Mouse (Mus musculus) MEL (cell line): ENCODE results near the gene Dusp16. TPM values are rescaled to one million over a fixed set of nuclear protein-coding genes. Genes with fewer than 3 reads are reported as not detected.

Experiments
- DNase-seq: peaks from one replicate; pipeline ENCODE4 v3.0.0; 2011; ENCODE audit warnings: low read depth, low spot score
- H3K27ac ChIP-seq: 2 replicates; pipeline ENCODE4 v1.5.1; 2012; ENCODE audit warnings: low read depth, mild to moderate bottlenecking, control low read depth, low read length, moderate library complexity; ENCODE audit not compliant: control insufficient read depth
- H3K27me3 ChIP-seq, 2 experiments: fragments of 150-350 bp in 1 of 2; sonication (generic) in 1 of 2; 2 replicates each; pipeline ENCODE4 v1.6.1; 2012; ENCODE audit warnings: low read length in 2 of 2, mild to moderate bottlenecking in 2 of 2, improper control_type of control experiment in 1 of 2, moderate library complexity in 1 of 2; ENCODE audit not compliant: insufficient read depth in 2 of 2, control insufficient read depth in 1 of 2
- H3K36me3 ChIP-seq, 2 experiments: 2 replicates each; pipeline ENCODE4 v1.6.1; 2012 to 2014; ENCODE audit warnings: low read length in 2 of 2, improper control_type of control experiment in 1 of 2, inconsistent platforms in 1 of 2, mild to moderate bottlenecking in 1 of 2; ENCODE audit not compliant: insufficient read depth in 2 of 2, control insufficient read depth in 1 of 2
- H3K4me1 ChIP-seq, 2 experiments: fragments of 150-350 bp in 1 of 2; sonication (generic) in 1 of 2; 2 replicates each; pipeline ENCODE4 v1.6.1; 2012; ENCODE audit warnings: low read length in 2 of 2, improper control_type of control experiment in 1 of 2, mild to moderate bottlenecking in 1 of 2; ENCODE audit not compliant: insufficient read depth in 2 of 2, control insufficient read depth in 1 of 2
- H3K4me3 ChIP-seq, 2 experiments: fragments of 150-350 bp in 1 of 2; sonication (generic) in 1 of 2; 2 replicates each; pipeline ENCODE4 v1.5.1; 2012; ENCODE audit warnings: low read depth in 2 of 2, low read length in 2 of 2, mild to moderate bottlenecking in 2 of 2, moderate library complexity in 2 of 2, control low read depth in 1 of 2, improper control_type of control experiment in 1 of 2; ENCODE audit not compliant: control insufficient read depth in 1 of 2, insufficient read depth in 1 of 2
- H3K79me2 ChIP-seq: 2 replicates; pipeline ENCODE4 v1.6.1; 2012; ENCODE audit warnings: mild to moderate bottlenecking, low read length, moderate library complexity; ENCODE audit not compliant: control insufficient read depth, poor library complexity, insufficient read depth
- H3K9ac ChIP-seq: 2 replicates; pipeline ENCODE4 v1.6.1; 2012; ENCODE audit warnings: low read depth, mild to moderate bottlenecking, control low read depth, low read length, moderate library complexity; ENCODE audit not compliant: control insufficient read depth, poor library complexity, severe bottlenecking
- H3K9me3 ChIP-seq: fragments of 150-350 bp; sonication (generic); replicated peaks from 2 replicates; pipeline ENCODE4 v1.6.1; 2012; ENCODE audit warnings: mild to moderate bottlenecking, low read length, improper control_type of control experiment, moderate library complexity; ENCODE audit not compliant: insufficient read depth
- BHLHE40 ChIP-seq: IDR thresholded peaks from 2 replicates; pipeline ENCODE4 v1.6.1; 2012; ENCODE audit warnings: low read depth, mild to moderate bottlenecking, inconsistent platforms, low read length, improper control_type of control experiment, borderline replicate concordance
- CHD2 ChIP-seq: IDR thresholded peaks from 2 replicates; pipeline ENCODE4 v1.6.1; 2011; ENCODE audit warnings: low read length, improper control_type of control experiment
- CTCF ChIP-seq, 3 experiments: IDR thresholded peaks in 2 of 3; conservative IDR thresholded peaks in 1 of 3; 2 replicates each; pipeline ENCODE4 v1.5.1; 2011 to 2012; ENCODE audit warnings: low read length in 3 of 3, low read depth in 2 of 3, mild to moderate bottlenecking in 2 of 3, improper control_type of control experiment in 1 of 3, inconsistent platforms in 1 of 3, mixed read lengths in 1 of 3, moderate library complexity in 1 of 3; ENCODE audit not compliant: control insufficient read depth in 1 of 3, insufficient read depth in 1 of 3, poor library complexity in 1 of 3, severe bottlenecking in 1 of 3
- E2F4 ChIP-seq: IDR thresholded peaks from 2 replicates; pipeline ENCODE4 v1.6.1; 2011; ENCODE audit warnings: low read depth, low read length, improper control_type of control experiment, borderline replicate concordance
- ELF1 ChIP-seq: IDR thresholded peaks from 2 replicates; pipeline ENCODE4 v1.6.1; 2014; ENCODE audit warnings: low read depth, mild to moderate bottlenecking, inconsistent platforms, low read length, improper control_type of control experiment, moderate library complexity
- EP300 ChIP-seq, 2 experiments: IDR thresholded peaks; 2 replicates each; pipeline ENCODE4 v1.6.1; 2011; ENCODE audit warnings: improper control_type of control experiment in 2 of 2, low read length in 2 of 2, low read depth in 1 of 2, mild to moderate bottlenecking in 1 of 2
- ETS1 ChIP-seq: IDR thresholded peaks from 2 replicates; pipeline ENCODE4 v1.6.1; 2012; ENCODE audit warnings: low read depth, mild to moderate bottlenecking, inconsistent platforms, low read length, improper control_type of control experiment, moderate library complexity
- GATA1 ChIP-seq: IDR thresholded peaks from 2 replicates; pipeline ENCODE4 v1.6.1; 2011; ENCODE audit warnings: low read depth, low read length, improper control_type of control experiment
- KAT2A ChIP-seq: conservative IDR thresholded peaks from 2 replicates; pipeline ENCODE4 v1.6.1; 2012; ENCODE audit warnings: low read depth, low read length, improper control_type of control experiment, inconsistent platforms
- MAFK ChIP-seq: IDR thresholded peaks from 2 replicates; pipeline ENCODE4 v1.6.1; 2011; ENCODE audit warnings: low read depth, mild to moderate bottlenecking, low read length, improper control_type of control experiment, borderline replicate concordance
- MYB ChIP-seq: IDR thresholded peaks from 2 replicates; pipeline ENCODE4 v1.6.1; 2011; ENCODE audit warnings: mild to moderate bottlenecking, low read depth, low read length, improper control_type of control experiment
- MYC ChIP-seq: IDR thresholded peaks from 2 replicates; pipeline ENCODE4 v1.6.1; 2011; ENCODE audit warnings: low read depth, mild to moderate bottlenecking, low read length, improper control_type of control experiment, moderate library complexity
- NRF1 ChIP-seq: IDR thresholded peaks from 2 replicates; pipeline ENCODE4 v1.6.1; 2014; ENCODE audit warnings: low read depth, mild to moderate bottlenecking, inconsistent platforms, low read length, improper control_type of control experiment, moderate library complexity; ENCODE audit not compliant: poor library complexity, insufficient read depth, severe bottlenecking
- RAD21 ChIP-seq: IDR thresholded peaks from 2 replicates; pipeline ENCODE4 v1.6.1; 2011; ENCODE audit warnings: mild to moderate bottlenecking, low read depth, low read length, improper control_type of control experiment
- RCOR1 ChIP-seq: IDR thresholded peaks from 2 replicates; pipeline ENCODE4 v1.6.1; 2012; ENCODE audit warnings: low read depth, mild to moderate bottlenecking, inconsistent platforms, low read length, improper control_type of control experiment
- SIN3A ChIP-seq: IDR thresholded peaks from 2 replicates; pipeline ENCODE4 v1.6.1; 2012; ENCODE audit warnings: low read length, improper control_type of control experiment, inconsistent platforms
- TAL1 ChIP-seq: IDR thresholded peaks from 2 replicates; pipeline ENCODE4 v1.6.1; 2012; ENCODE audit warnings: mild to moderate bottlenecking, inconsistent platforms, low read length, moderate library complexity, mixed read lengths
- TBP ChIP-seq: IDR thresholded peaks from 2 replicates; pipeline ENCODE4 v1.8.0; 2011; ENCODE audit warnings: low read depth, low read length, improper control_type of control experiment
- TCF12 ChIP-seq: IDR thresholded peaks from 2 replicates; pipeline ENCODE4 v1.6.1; 2014; ENCODE audit warnings: low read depth, mild to moderate bottlenecking, inconsistent platforms, low read length, improper control_type of control experiment, moderate library complexity
- UBTF ChIP-seq: IDR thresholded peaks from 2 replicates; pipeline ENCODE4 v1.6.1; 2012; ENCODE audit warnings: low read depth, mild to moderate bottlenecking, inconsistent platforms, low read length, improper control_type of control experiment, moderate library complexity, borderline replicate concordance; ENCODE audit not compliant: insufficient read depth
- USF2 ChIP-seq, 2 experiments: IDR thresholded peaks; 2 replicates each; pipeline ENCODE4 v1.6.1; 2011 to 2012; ENCODE audit warnings: improper control_type of control experiment in 2 of 2, low read length in 2 of 2, borderline replicate concordance in 1 of 2, inconsistent platforms in 1 of 2, low read depth in 1 of 2, mild to moderate bottlenecking in 1 of 2; ENCODE audit not compliant: insufficient read depth in 1 of 2
- ZKSCAN1 ChIP-seq: IDR thresholded peaks from 2 replicates; pipeline ENCODE4 v1.6.1; 2012; ENCODE audit warnings: low read depth, mild to moderate bottlenecking, inconsistent platforms, low read length, improper control_type of control experiment, moderate library complexity
- polyA plus RNA-seq, 2 experiments: library from polyadenylated mRNA; stranded (reverse) in 1 of 2; unstranded in 1 of 2; fragments of >175 nt in 1 of 2; fragments of >200 nt in 1 of 2; gene quantifications; 2 replicates each; pipeline versions ENCODE4 v1.2.1 to v1.2.4; 2012; ENCODE audit warnings: low replicate concordance in 2 of 2, low read depth in 1 of 2; ENCODE audit not compliant: insufficient read length in 2 of 2, insufficient read depth in 1 of 2, missing spikeins in 1 of 2
- total RNA-seq: library from RNA; depleted of rRNA; stranded (reverse); fragments of 300-350 nt; gene quantifications from 2 replicates; pipeline ENCODE4 v1.2.3, GENCODE M21; 2012

Dusp16 gene
- total and polyA plus RNA-seq, 3 experiments, result 1.9 to 6.9 TPM; not detected in 1

DNA sequence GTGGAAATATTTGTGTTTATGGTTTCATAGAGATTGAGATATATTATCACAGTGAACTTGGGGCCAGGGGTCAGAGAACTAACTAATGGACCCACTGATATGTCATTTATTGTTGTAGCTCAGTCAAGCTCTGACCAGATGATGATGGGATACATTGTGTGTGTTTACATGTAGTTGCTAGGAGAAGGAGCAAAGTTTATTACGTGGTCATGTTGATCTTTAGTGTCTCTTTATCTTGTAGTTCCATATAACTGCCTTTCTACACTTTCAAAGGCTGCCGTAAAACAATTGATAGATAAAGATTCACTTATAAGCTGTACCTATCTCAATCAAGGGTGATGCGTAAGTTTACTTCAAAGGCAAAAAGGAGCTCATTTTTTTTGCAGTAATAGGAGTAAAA lies 114.4 kb downstream of the Dusp16 start:
- Histone ChIP-seq H3K9ac (no peak overlapping the region), H3K4me1 (peaks cover 10 to 17% of the 10 kb centered on the region in 2 experiments), H3K27ac (no peak overlapping the region), H3K79me2 (no peaks in the 10 kb centered on the region), H3K36me3 (peaks cover 0 to 19% of the 10 kb centered on the region in 2 experiments; a peak in 2 of 4 replicates), H3K27me3 (no peaks in the 10 kb centered on the region), H3K4me3 (no peak overlapping the region), H3K9me3 (no peaks in the 10 kb centered on the region)
- DNase-seq, result peak; percentile 63
- TF ChIP-seq BHLHE40 (no peak), EP300 (IDR thresholded peaks at IDR 0.05; ENCODE audit: low read depth in 1 of 2, low read length in 2 of 2) (peak; percentile 78 to 87), CTCF (IDR thresholded peaks at IDR 0.05 in 2 of 3, conservative IDR thresholded peaks at IDR 0.05 in 1 of 3; ENCODE audit: control insufficient read depth in 1 of 3, insufficient read depth in 1 of 3, low read depth in 2 of 3, low read length in 3 of 3, poor library complexity in 1 of 3, severe bottlenecking in 1 of 3) (no peak), SIN3A (peak; percentile 72), MYB (peak; percentile 70), TBP (no peak), MAFK (no peak), UBTF (no peak), USF2 (IDR thresholded peaks at IDR 0.05; ENCODE audit: borderline replicate concordance in 1 of 2, insufficient read depth in 1 of 2, low read depth in 1 of 2, low read length in 2 of 2) (no peak), GATA1 (peak; percentile 74), CHD2 (no peak), TAL1 (peak; percentile 52; the same call in 1 of the 2 replicates), ELF1 (no peak), RCOR1 (no peak), RAD21 (no peak), ZKSCAN1 (no peak), TCF12 (peak; percentile 49; the same call in 1 of the 2 replicates), KAT2A (no peak), E2F4 (no peak), ETS1 (peak; percentile 16; the same call in 1 of the 2 replicates)
- TF ChIP-seq, all 39 proteins: peak for 7

GRCm38 (mm10) chr6:134677504-134677903 lies 114.9 kb downstream of the Dusp16 start:
- Histone ChIP-seq H3K27me3 (no peaks in the 10 kb centered on the region), H3K79me2 (no peaks in the 10 kb centered on the region), H3K4me3 (peak overlapping the region; percentile 24 to 51), H3K36me3 (peaks cover 0 to 19% of the 10 kb centered on the region in 2 experiments; a peak in 2 of 4 replicates), H3K4me1 (peaks cover 10 to 17% of the 10 kb centered on the region in 2 experiments), H3K9ac (peak overlapping the region; percentile 57), H3K27ac (peak overlapping the region; percentile 61), H3K9me3 (no peaks in the 10 kb centered on the region)
- 0 out of 2 replicates have a peak, but pooled peaks have one; percentile 14 for TF ChIP-seq TBP
- peak; percentile 4; the same call in 1 of the 2 replicates for TF ChIP-seq SIN3A
- peak; percentile 28; the same call in 1 of the 2 replicates for TF ChIP-seq ETS1
- no peak for TF ChIP-seq NRF1
- TF ChIP-seq RAD21, result no peak
- TF ChIP-seq MYC, result no peak
- DNase-seq, result peak; percentile 56
